Mouse (Mus musculus) testis, adult 10 weeks (tissue): Measurements from ENCODE around the gene Abcb6. TPM values are rescaled to one million over a fixed set of nuclear protein-coding genes. Genes with fewer than 3 reads are reported as not detected.

Experiments used
- polyA plus RNA-seq: library from polyadenylated mRNA; stranded (reverse); fragments of 350-450 nt; fragmentation: Illumina TruSeq; extraction: RNeasy Lipid Tissue Mini Kit (QIAGEN cat#74804); gene quantifications from one replicate; pipeline ENCODE4 v1.2.3, GENCODE M21; 2014; ENCODE audit warnings: low read depth, low replicate concordance

Gene Abcb6
- 9.5 TPM for polyA plus RNA-seq

DNA sequence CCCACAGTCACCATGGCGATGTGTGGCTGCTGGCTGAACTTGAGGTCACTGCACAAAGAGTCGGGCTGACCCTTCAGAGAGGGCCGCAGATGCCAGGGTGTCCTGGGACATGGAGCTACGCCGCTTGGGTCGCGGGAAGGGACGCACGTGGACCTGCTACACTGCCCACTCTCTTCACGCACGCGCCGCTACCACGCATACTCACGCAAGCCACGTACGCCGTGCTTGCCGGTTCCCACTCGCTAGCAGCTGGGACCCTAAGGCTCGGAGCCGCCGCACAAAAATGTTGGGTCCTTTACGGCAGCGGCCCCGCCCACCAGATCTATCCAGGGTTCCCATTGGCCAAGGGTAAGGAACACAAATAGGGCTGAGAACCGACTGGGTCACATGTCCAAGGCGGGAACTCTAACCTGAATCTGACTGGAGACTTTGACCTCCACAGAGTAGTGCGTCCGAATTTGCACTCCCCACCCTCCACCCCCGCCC lies at the start of gene Abcb6:
Abcb6 (minus strand) TSS at position 288 of the 486 bp plus-strand sequence.

DNA sequence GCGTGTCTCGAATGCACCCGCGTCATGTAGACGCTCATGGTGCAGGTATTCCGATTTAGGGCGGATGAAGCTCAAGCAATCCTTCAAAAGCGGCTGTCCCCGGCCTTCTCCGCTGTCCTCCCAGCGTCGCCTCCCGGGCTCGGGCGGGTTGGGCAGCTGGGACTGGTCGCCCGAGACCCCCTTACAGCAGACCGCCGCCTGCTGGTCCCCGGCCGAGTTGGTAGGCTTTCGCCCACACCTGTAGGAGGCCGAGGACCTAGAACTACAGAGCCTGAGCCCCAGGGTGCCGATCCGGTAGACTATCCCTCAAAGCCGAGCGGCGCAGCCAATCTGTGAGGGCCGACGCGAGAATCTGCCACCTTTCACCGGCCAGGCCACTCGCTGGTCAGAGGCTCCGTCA lies 39.3 kb upstream of the Abcb6 start, which contains the start of gene Tuba4a:
Tuba4a (minus strand) TSS at position 335 of the 400 bp plus-strand sequence.

DNA sequence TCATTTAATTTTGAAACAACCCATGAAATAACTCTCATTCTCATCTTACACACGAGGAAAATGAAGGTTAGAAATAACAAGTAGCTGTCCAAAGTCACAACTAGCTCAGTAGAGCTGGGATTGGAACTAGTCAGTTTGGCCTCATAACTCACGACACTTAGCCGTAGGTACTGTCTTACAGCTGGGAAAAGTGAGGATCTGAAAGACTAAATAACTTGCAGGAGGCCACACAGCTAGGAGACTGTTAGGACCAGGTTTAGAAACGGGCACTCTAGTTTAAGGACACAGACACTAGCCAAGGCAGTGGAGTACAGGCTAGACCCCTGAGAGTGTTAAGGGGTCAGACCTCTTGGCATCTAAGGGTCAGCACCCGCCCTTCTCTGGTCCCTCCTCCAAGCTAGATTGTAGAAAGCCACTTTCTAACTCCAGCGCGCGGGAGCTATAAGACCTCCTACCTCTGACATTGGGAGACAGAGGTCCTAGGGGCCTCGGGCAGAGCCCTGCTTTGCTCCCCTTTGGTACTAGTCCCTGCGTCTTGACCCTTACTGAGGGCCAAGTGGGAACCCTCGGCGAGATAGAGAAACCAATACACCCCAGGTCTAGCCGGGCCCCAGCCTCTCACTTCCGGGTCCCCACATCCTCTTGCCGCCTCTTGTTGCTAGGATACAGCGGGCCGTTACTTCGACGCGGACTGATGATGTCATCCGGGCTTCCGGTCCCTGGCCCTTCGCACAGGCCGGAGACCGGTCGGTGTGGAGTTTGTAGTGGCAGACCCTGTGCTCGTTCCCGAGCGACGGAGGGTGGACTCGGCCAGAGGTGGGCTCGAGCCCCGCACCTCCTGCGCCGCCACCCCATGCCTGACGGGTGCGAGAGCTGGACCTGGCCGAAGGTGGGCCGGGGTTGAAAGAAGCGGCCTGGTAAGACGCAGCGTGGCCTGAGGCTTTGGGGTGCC lies 30.2 kb upstream of the Abcb6 start, which contains the start of the genes Glb1l and Stk16:
Glb1l (minus strand) TSS at position 678 of the 952 bp plus-strand sequence.
Stk16 (plus strand) TSS at position 703 of the 952 bp plus-strand sequence.

DNA sequence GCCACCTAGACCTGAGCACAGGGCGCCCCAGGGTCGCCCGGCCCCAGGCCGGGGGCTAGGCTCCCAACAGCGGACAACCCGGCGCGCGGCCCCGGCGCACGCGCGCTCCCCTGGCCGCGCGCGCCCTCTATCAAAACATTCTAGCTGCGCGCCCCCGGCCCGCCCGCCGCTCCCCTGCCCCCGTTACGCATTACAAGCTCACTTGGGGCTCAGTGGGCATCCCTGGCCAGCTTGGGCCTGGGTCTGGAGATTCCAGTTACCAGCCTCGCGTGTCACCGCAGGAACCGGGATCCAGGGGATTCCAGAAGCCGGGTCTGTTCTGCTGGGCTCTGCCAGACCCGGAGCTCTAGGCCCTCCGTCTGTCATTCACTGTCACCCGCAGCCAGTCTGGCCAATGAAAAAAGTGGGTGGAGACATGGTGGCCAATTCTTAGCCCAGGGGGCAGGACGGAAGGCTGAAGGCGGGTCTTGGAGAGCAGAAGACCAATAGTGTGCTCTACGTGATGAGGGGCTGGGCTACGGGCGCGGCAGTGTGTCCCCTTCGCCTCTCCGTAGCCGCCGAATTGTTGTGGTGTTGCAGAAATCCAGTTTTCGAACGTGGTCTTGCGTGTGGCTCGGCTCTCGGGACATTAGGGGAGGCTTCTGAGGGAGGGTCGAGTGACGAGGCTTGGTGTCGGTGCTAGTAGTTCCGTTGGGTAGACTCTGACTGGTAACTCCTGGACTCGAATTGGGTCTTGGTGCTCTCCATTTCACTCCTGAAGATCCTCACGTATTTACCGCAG lies 11.6 kb upstream of the Abcb6 start, which contains the start of the genes Ankzf1 and Atg9a:
Ankzf1 (plus strand) TSS at position 530 of the 781 bp plus-strand sequence.
Atg9a (minus strand) TSS at position 575 of the 781 bp plus-strand sequence.

DNA sequence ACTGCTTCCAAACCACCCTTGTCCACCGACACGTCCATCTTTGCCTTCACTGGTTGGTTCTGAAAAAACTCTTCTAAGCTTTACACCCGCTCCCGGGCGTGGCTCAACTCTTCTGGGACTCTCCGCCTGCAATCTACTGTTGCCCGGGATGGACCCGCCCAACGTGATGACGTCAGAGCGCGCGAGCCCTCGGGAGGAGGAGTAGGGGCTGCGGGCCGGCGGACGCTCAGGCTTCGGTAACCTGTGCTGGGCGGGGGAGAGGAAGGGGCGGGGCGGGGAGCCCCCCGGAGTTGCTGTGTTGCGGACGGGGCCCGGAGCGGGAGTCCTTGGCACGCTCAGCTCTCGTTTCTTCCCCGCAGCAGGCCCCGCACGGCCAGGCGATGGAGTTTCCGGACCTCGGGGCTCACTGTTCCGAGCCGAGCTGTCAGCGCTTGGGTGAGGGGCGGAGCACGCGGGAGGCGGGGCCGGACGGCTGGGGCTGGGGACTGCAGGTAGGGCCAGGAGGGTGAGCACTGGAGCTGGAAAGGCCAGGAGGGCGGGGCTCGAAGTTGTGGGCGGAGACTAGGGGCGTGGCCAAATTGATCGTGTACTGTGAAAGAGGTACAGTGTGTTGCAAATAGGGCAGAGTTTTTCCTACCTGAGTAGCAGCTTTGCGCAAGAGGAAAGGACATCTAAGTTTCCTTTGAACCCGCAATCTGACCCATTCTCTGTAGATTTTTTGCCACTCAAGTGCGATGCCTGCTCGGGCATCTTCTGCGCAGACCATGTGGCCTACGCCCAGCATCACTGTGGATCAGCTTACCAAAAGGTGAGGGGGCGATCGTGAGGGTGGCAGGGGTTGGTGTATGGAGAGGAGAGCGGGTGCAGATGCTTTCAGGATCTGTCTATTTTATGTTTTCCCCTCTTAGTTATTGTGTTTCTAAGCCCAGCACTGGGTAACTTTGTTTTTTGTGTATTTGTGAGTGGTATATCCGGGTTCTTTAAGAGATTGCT lies 11.4 kb downstream of the Abcb6 start, which contains the start of gene Zfand2b:
Zfand2b (plus strand) TSS at position 175 of the 993 bp plus-strand sequence.

DNA sequence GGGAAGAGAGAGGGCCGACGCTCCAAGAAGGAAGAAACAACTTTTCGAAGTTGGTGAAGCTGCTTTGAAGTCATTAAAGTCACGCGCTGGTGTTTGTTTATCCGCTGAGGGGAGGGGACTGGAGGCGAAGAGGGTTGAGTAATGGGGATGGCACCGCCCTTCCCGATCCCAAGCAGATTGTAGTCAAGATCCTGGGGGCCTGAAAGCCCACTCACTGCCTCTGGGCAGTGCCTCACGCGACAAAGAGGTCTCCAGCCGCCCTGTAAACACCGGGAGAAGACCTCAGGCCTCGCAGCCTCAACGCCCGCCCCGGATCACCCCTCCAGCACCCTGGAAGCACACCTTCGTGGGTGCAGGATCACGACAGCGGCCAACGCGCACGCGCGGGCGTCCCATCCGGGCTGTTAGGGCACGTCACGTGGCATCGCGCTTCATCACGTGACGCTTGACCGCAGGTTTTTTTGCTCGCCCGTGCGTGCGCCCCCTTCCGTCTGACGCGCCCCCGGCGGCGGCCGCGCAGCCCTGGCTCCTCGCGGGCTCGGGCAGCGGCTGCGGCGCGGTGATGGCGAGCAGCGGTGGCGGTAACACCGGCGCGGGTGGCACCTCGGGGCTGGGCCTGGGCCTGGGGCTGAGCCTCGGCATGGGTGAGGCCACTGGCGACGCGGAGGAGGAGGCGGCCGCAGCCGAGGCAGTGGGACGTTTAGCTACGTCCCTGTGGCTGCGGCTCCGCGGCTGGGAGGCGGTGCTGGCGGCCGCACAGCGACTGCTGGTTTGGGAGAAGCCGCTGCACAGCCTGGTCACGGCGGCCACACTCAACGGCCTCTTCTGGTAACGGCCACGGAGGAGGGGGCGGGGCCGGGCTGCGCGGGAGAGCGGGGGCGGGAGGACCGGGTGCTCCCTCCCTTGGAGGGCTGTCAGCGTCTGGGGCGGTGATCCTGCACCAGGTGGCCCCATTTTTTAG lies 37.6 kb downstream of the Abcb6 start, which contains the start of the genes Cnppd1 and Retreg2:
Cnppd1 (minus strand) TSS at position 411 of the 961 bp plus-strand sequence.
Retreg2 (plus strand) TSS at position 478 of the 961 bp plus-strand sequence.

DNA sequence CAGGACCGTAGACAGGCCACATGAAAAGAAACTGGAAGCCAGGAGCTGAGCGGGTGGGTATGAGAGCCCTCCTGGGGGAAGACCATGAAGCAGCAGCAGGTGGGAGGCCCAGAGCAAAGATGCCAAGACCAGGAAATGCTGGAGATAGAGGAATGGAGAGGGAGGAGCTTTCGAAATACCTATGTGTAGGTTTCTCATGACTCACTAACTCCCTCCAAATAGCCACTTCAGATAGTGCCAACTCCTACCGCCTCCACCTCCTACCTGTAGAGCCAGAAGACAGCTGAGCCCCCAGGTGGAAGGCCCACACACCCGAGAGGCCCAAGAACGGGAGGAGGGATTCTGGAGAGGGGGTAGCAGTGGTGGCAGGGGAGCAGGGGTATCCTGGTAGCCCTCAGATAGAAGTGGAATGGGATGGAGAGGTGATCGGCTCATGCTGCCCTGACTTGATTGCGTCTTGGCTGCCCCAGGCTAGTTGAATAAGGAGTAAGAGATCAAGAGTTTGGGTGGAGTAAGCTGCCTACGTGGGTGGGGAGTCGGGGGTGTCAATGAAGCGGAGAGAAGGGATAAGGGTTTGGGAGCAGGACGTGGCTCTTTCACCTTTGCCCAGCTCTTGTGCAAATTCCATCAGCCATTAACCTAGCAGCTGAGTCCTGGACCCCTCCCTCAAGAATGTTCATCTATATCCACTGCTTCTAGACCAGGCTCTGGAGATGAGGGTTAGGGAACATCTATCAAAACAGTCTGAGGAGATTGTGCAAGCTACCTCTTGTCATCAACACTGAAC lies 46.6 kb downstream of the Abcb6 start, which contains the start of gene Slc23a3:
Slc23a3 (minus strand) TSS at position 470 of the 787 bp plus-strand sequence.

DNA sequence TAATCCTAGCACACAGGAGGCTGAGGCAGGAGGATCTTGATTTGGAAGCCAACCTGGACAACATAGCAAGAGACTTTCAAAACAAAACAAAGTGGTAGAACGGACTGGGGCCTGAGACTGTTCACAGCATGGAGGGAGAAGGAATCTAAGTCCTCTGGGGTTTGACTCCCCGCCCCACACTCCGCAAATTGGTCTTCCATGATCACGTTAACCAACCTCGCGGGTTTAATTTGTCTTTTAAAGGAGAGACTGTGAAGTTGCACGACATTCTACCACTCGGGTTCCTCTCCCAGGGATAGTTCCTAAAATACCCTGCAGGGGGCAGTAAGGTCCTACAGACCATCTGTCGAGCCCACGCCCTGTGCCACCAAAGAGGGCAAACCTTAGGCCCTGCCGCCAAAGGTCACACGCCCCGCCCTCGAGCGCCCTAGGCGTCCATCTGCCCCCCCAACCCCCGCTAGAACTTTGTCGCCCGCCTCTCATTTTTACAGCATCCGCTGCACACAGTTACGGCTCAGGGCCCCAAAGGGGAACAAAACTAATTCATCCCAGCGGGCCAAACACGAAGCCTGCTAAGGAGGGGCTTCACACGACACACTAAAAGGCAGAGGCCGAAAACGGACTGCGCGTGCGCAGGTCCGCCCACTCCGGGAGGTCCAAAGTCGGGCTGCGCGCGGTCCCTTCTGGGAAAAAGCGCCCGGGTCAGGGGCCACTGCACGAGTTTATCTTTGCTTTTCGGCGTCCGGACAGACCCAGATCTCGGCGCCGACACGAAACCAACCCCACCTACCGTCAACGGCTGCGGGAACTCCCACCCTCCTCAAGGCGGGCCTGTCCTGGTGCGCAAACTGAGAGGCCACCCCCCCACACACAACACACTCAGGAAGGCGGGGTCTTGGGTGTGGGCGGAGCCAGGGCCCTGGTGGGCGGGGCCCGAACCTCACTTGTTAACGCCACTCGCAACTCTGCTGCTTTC lies 55.6 kb downstream of the Abcb6 start, which contains the start of gene Nhej1:
Nhej1 (minus strand) TSS at position 855 of the 976 bp plus-strand sequence.

Other genes starting within 250 kb of the Abcb6 start
- 54.2 TPM for gene Cfap65, start 244.8 kb downstream of the Abcb6 start, polyA plus RNA-seq
- gene Ihh, start 228.7 kb downstream of the Abcb6 start, polyA plus RNA-seq: not detected
- gene Nhej1, start 55.2 kb downstream of the Abcb6 start, polyA plus RNA-seq: 4.0 TPM
- gene Slc23a3, start 46.5 kb downstream of the Abcb6 start, polyA plus RNA-seq: not detected
- gene Cnppd1, start 37.7 kb downstream of the Abcb6 start, polyA plus RNA-seq: 14.3 TPM
- gene Retreg2, start 37.6 kb downstream of the Abcb6 start, polyA plus RNA-seq: 17.7 TPM
- gene Zfand2b, start 11.7 kb downstream of the Abcb6 start, polyA plus RNA-seq: not detected
- gene Ankzf1, start 11.8 kb upstream of the Abcb6 start, polyA plus RNA-seq: 3.0 TPM
- gene Atg9a, start 11.8 kb upstream of the Abcb6 start, polyA plus RNA-seq: 68.6 TPM
- 194 TPM for gene Glb1l, start 30.4 kb upstream of the Abcb6 start, polyA plus RNA-seq
- 18.6 TPM for gene Stk16, start 30.4 kb upstream of the Abcb6 start, polyA plus RNA-seq
- gene Tuba4a, start 39.5 kb upstream of the Abcb6 start, polyA plus RNA-seq: 11.1 TPM
- gene A630095N17Rik, start 51.7 kb upstream of the Abcb6 start, polyA plus RNA-seq: 33.7 TPM
- 96.0 TPM for gene Dnajb2, start 56.0 kb upstream of the Abcb6 start, polyA plus RNA-seq
- gene Ptprn, start 84.1 kb upstream of the Abcb6 start, polyA plus RNA-seq: not detected
- 0.56 TPM for gene Resp18, start 98.0 kb upstream of the Abcb6 start, polyA plus RNA-seq
- 5.5 TPM for gene Dnpep, start 137.6 kb upstream of the Abcb6 start, polyA plus RNA-seq
- 0.55 TPM for gene Des, start 179.9 kb upstream of the Abcb6 start, polyA plus RNA-seq
- gene Speg, start 194.9 kb upstream of the Abcb6 start, polyA plus RNA-seq: 0.14 TPM